Mouse (Mus musculus) CH12.LX (cell line): ENCODE measurements around the gene Myrfl. TPM values are rescaled to one million over a fixed set of nuclear protein-coding genes. Genes with fewer than 3 reads are reported as not detected.

Source experiments
- DNase-seq: peaks from one replicate; pipeline ENCODE4 v3.0.0-alpha.2; 2013; ENCODE audit errors: extremely low read depth
- H3K27ac ChIP-seq: 2 replicates; pipeline ENCODE4 v1.5.1; 2012; ENCODE audit warnings: low read depth, mild to moderate bottlenecking, control low read depth, moderate library complexity; ENCODE audit not compliant: insufficient read depth
- H3K27me3 ChIP-seq: replicated peaks from 2 replicates; pipeline ENCODE3; 2012; ENCODE audit warnings: inconsistent platforms
- H3K36me3 ChIP-seq, 2 experiments: replicated peaks in 1 of 2; 2 replicates each; pipeline versions ENCODE3 to v1.6.1; 2012; ENCODE audit warnings: inconsistent platforms in 1 of 2, low read length in 1 of 2, mild to moderate bottlenecking in 1 of 2, mixed read lengths in 1 of 2, moderate library complexity in 1 of 2; ENCODE audit not compliant: control insufficient read depth in 1 of 2, insufficient read depth in 1 of 2
- H3K4me1 ChIP-seq, 2 experiments: 2 replicates each; pipeline ENCODE4 v1.6.1; 2012; ENCODE audit warnings: inconsistent platforms in 1 of 2, moderate library complexity in 1 of 2; ENCODE audit not compliant: insufficient read depth in 2 of 2, control insufficient read depth in 1 of 2
- H3K4me2 ChIP-seq: 2 replicates; pipeline ENCODE4 v1.6.1; 2012; ENCODE audit warnings: low read depth, mild to moderate bottlenecking, control low read depth; ENCODE audit not compliant: poor library complexity, insufficient read depth, severe bottlenecking
- H3K4me3 ChIP-seq, 3 experiments: fragments of 150-350 bp in 1 of 3; sonication (generic) in 1 of 3; replicated peaks in 1 of 3; 2 replicates each; pipeline versions ENCODE3 to v1.5.1; 2011 to 2012; ENCODE audit warnings: low read depth in 2 of 3, low read length in 2 of 3, mild to moderate bottlenecking in 2 of 3, moderate library complexity in 2 of 3, control low read depth in 1 of 3, improper control_type of control experiment in 1 of 3, inconsistent platforms in 1 of 3, mixed read lengths in 1 of 3; ENCODE audit not compliant: poor library complexity in 1 of 3
- H3K79me2 ChIP-seq: replicated peaks from 2 replicates; pipeline ENCODE4 v1.6.1; 2012; ENCODE audit warnings: mild to moderate bottlenecking, moderate library complexity; ENCODE audit not compliant: control insufficient read depth, poor library complexity, insufficient read depth, severe bottlenecking; ENCODE audit errors: extremely low read depth
- H3K9ac ChIP-seq: 2 replicates; pipeline ENCODE4 v1.6.1; 2012; ENCODE audit warnings: low read depth, mild to moderate bottlenecking, control low read depth, moderate library complexity; ENCODE audit not compliant: insufficient read depth
- H3K9me3 ChIP-seq: replicated peaks from 2 replicates; pipeline ENCODE3; 2012; ENCODE audit warnings: low read length, inconsistent platforms, mixed read lengths
- BHLHE40 ChIP-seq: IDR thresholded peaks from 2 replicates; pipeline ENCODE4 v1.6.1; 2011; ENCODE audit warnings: mild to moderate bottlenecking, low read depth, low read length, improper control_type of control experiment
- ETS1 ChIP-seq: conservative IDR thresholded peaks from 2 replicates; pipeline ENCODE4 v1.6.1; 2012; ENCODE audit warnings: low read depth, mild to moderate bottlenecking, inconsistent platforms, low read length, improper control_type of control experiment, moderate library complexity
- KAT2A ChIP-seq: IDR thresholded peaks from 2 replicates; pipeline ENCODE4 v1.6.1; 2012; ENCODE audit warnings: low read length, improper control_type of control experiment, inconsistent platforms; ENCODE audit not compliant: insufficient replicate concordance
- MEF2A ChIP-seq: IDR thresholded peaks from 2 replicates; pipeline ENCODE4 v1.6.1; 2014; ENCODE audit warnings: low read depth, mild to moderate bottlenecking, inconsistent platforms, low read length, improper control_type of control experiment, borderline replicate concordance
- NELFE ChIP-seq: IDR thresholded peaks from 2 replicates; pipeline ENCODE4 v1.6.1; 2011; ENCODE audit warnings: low read depth, low read length, improper control_type of control experiment
- NRF1 ChIP-seq: IDR thresholded peaks from 2 replicates; pipeline ENCODE4 v1.6.1; 2014; ENCODE audit warnings: low read depth, mild to moderate bottlenecking, inconsistent platforms, low read length, improper control_type of control experiment, moderate library complexity
- PAX5 ChIP-seq: IDR thresholded peaks from 2 replicates; pipeline ENCODE4 v1.6.1; 2012; ENCODE audit warnings: low read length, inconsistent platforms, mixed read lengths
- POLR2A ChIP-seq: IDR thresholded peaks from 2 replicates; pipeline ENCODE4 v1.6.1; 2011; ENCODE audit warnings: low read depth, mild to moderate bottlenecking, improper control_type of control experiment, low read length
- POLR2AphosphoS2 ChIP-seq: IDR thresholded peaks from 2 replicates; pipeline ENCODE4 v1.6.1; 2011; ENCODE audit warnings: low read depth, low read length, improper control_type of control experiment
- RAD21 ChIP-seq: IDR thresholded peaks from 2 replicates; pipeline ENCODE4 v1.6.1; 2011; ENCODE audit warnings: low read depth, mild to moderate bottlenecking, low read length, improper control_type of control experiment, moderate library complexity
- RCOR1 ChIP-seq: conservative IDR thresholded peaks from 2 replicates; pipeline ENCODE4 v1.6.1; 2012; ENCODE audit warnings: low read depth, mild to moderate bottlenecking, inconsistent platforms, low read length, improper control_type of control experiment
- SIN3A ChIP-seq: IDR thresholded peaks from 2 replicates; pipeline ENCODE4 v1.6.1; 2012; ENCODE audit warnings: low read length, improper control_type of control experiment, inconsistent platforms
- SMC3 ChIP-seq: IDR thresholded peaks from 2 replicates; pipeline ENCODE4 v1.6.1; 2011; ENCODE audit warnings: low read depth, low read length, improper control_type of control experiment
- USF1 ChIP-seq: IDR thresholded peaks from 2 replicates; pipeline ENCODE4 v1.6.1; 2014; ENCODE audit warnings: low read depth, mild to moderate bottlenecking, inconsistent platforms, low read length, improper control_type of control experiment
- ZC3H11A ChIP-seq: IDR thresholded peaks from 2 replicates; pipeline ENCODE4 v1.6.1; 2012; ENCODE audit warnings: low read depth, mild to moderate bottlenecking, inconsistent platforms, low read length, improper control_type of control experiment
- dilution Hi-C: fragments of 300-500 bp; cut with MboI; formaldehyde crosslinking; loops from 2 replicates; pipeline ENCODE4 v1.14.3; 2020; ENCODE audit warnings: low sequenced_read_pairs; ENCODE audit not compliant: extremely low pct_unique_long_range_greater_than_20kb, extremely low pct_ligation_motif_present
- in situ Hi-C: fragments of 300-500 bp; cut with MboI; formaldehyde crosslinking; loops from 3 replicates; pipeline ENCODE4 v1.14.3; 2019; ENCODE audit warnings: low sequenced_read_pairs, low pct_ligation_motif_present, low pct_unique_long_range_greater_than_20kb, mixed read lengths
- polyA plus RNA-seq: library from polyadenylated mRNA; unstranded; fragments of >175 nt; gene quantifications from 2 replicates; pipeline ENCODE4 v1.2.1, GENCODE M21; 2012; ENCODE audit warnings: low read depth; ENCODE audit not compliant: insufficient read length
- total RNA-seq, 2 experiments: library from RNA; depleted of rRNA; stranded (reverse); fragments of 300-350 nt in 1 of 2; fragments of >200 nt in 1 of 2; gene quantifications; 2 replicates each; pipeline ENCODE4 v1.2.3; 2012 to 2014

The Myrfl gene
- total and polyA plus RNA-seq, 3 experiments: not detected

- no peak for DNase-seq
- no peak overlapping the region for H3K9ac ChIP-seq
- TF ChIP-seq SMC3 (no peak), ETS1 (no peak), USF1 (no peak), SIN3A (no peak), BHLHE40 (no peak), MEF2A (no peak), KAT2A (no peak), POLR2AphosphoS2 (no peak)
- H3K79me2 ChIP-seq: no peaks in the 10 kb centered on the region
- no peak overlapping the region for H3K4me2 ChIP-seq
- peaks cover 5 to 9% of the 10 kb centered on the region in 2 experiments for H3K4me1 ChIP-seq
- no peak overlapping the region for H3K4me3 ChIP-seq
- H3K27me3 ChIP-seq: no peaks in the 10 kb centered on the region
- H3K36me3 ChIP-seq: no peaks in the 10 kb centered on the region
- H3K27ac ChIP-seq: no peak overlapping the region
- dilution Hi-C loops: no loop called here
- H3K9me3 ChIP-seq: no peaks in the 10 kb centered on the region
- in situ Hi-C loops: no loop called here
Observed at GRCm38 (mm10) chr10:116759816-116760215, 136.9 kb downstream of the Myrfl start.

GRCm38 (mm10) chr10:116755881-116756581 is 140.7 kb downstream of the Myrfl start:
- H3K9me3 ChIP-seq: no peaks in the 10 kb centered on the region
- no peaks in the 10 kb centered on the region for H3K79me2 ChIP-seq
- H3K27ac ChIP-seq: no peak overlapping the region
- no peaks in the 10 kb centered on the region for H3K36me3 ChIP-seq
- no peak overlapping the region for H3K4me2 ChIP-seq
- peaks cover 5 to 9% of the 10 kb centered on the region in 2 experiments for H3K4me1 ChIP-seq
- no peaks in the 10 kb centered on the region for H3K27me3 ChIP-seq
- H3K4me3 ChIP-seq: no peak overlapping the region
- no peak for DNase-seq
- no peak for TF ChIP-seq NRF1
- no peak for TF ChIP-seq USF1
- no peak for TF ChIP-seq BHLHE40
- TF ChIP-seq NELFE: no peak
- no peak for TF ChIP-seq PAX5
- TF ChIP-seq RCOR1: no peak
- no peak for TF ChIP-seq KAT2A
- no peak for TF ChIP-seq MEF2A
- TF ChIP-seq ETS1: no peak
- no peak for TF ChIP-seq ZC3H11A
- TF ChIP-seq POLR2A: no peak
- TF ChIP-seq RAD21: no peak
- in situ Hi-C loops: no loop called here
- dilution Hi-C loops: no loop called here
- H3K9ac ChIP-seq: no peak overlapping the region
